Mouse (Mus musculus): Measurements from ENCODE around the gene Dgkk.
A peak's percentile ranks its signal among the peaks of the same experiment; 100 is the strongest.
"Not testable (repeated sequence)": the region's sequence is repeated elsewhere in the genome, so short reads cannot be mapped to it uniquely, and the experiment has no call there.

Gene Dgkk

GRCm38 (mm10) chrX:6779006-6779405 is at the start of gene Dgkk:
Gene Dgkk (plus strand): TSS chrX:6779306.
- DNase-seq (ENCODE audit: low read depth), result not testable (repeated sequence)

GRCm38 (mm10) chrX:6733998-6734397 is 45.1 kb upstream of the Dgkk start:
- DNase-seq (ENCODE audit: low read depth), result no peak

- no peak for DNase-seq (ENCODE audit: low read depth)
Observed at GRCm38 (mm10) chrX:6750714-6751113, 28.4 kb upstream of the Dgkk start.

GRCm38 (mm10) chrX:6751549-6752047 is 27.5 kb upstream of the Dgkk start:
- DNase-seq (ENCODE audit: low read depth), result no peak

- no peak for DNase-seq (ENCODE audit: low read depth)
Observed at GRCm38 (mm10) chrX:6777489-6778249, 1.4 kb upstream of the Dgkk start.

- no peak for DNase-seq (ENCODE audit: low read depth)
Observed at GRCm38 (mm10) chrX:6778250-6778637, 862 bp upstream of the Dgkk start.

GRCm38 (mm10) chrX:6779969-6780539 is 948 bp downstream of the Dgkk start:
- DNase-seq (ENCODE audit: low read depth), result no peak

- no peak for DNase-seq (ENCODE audit: low read depth)
Observed at GRCm38 (mm10) chrX:6832553-6832952, 53.4 kb downstream of the Dgkk start.

GRCm38 (mm10) chrX:6853466-6853865 is 74.4 kb downstream of the Dgkk start:
- DNase-seq (ENCODE audit: low read depth), result no peak

- no peak for DNase-seq (ENCODE audit: low read depth)
Observed at GRCm38 (mm10) chrX:6854136-6854535, 75.0 kb downstream of the Dgkk start.

- no peak for DNase-seq (ENCODE audit: low read depth)
Observed at GRCm38 (mm10) chrX:6893933-6894332, 114.8 kb downstream of the Dgkk start.

- DNase-seq (ENCODE audit: low read depth), result no peak
Observed at GRCm38 (mm10) chrX:6911047-6911446, 131.9 kb downstream of the Dgkk start.

- DNase-seq (ENCODE audit: low read depth), result peak; percentile 18
Observed at GRCm38 (mm10) chrX:6922165-6922564, 143.1 kb downstream of the Dgkk start.

GRCm38 (mm10) chrX:6926224-6926623 is 147.1 kb downstream of the Dgkk start:
- DNase-seq (ENCODE audit: low read depth), result no peak

- DNase-seq (ENCODE audit: low read depth), result no peak
Observed at GRCm38 (mm10) chrX:6968598-6968997, 189.5 kb downstream of the Dgkk start.

GRCm38 (mm10) chrX:6971956-6972355 is 192.8 kb downstream of the Dgkk start:
- DNase-seq (ENCODE audit: low read depth), result no peak

GRCm38 (mm10) chrX:6983916-6984315 is 204.8 kb downstream of the Dgkk start:
- not testable (repeated sequence) for DNase-seq (ENCODE audit: low read depth)
